Mouse (Mus musculus) spleen, adult 2 months (tissue): Measurements from ENCODE around the gene Olfr684. TPM values are rescaled to one million over a fixed set of nuclear protein-coding genes. Genes with fewer than 3 reads are reported as not detected.

ENCODE experiments used
- DNase-seq, 2 experiments: peaks; one replicate each; pipeline versions ENCODE4 v3.0.0 to v3.0.0-alpha.2; 2012 to 2021; ENCODE audit warnings: low spot score in 2 of 2, low read depth in 1 of 2
- H3K27ac ChIP-seq: fragments of 200-500 bp; 2 replicates; pipeline ENCODE4 v1.5.1; 2012; ENCODE audit warnings: low read length, inconsistent platforms; ENCODE audit not compliant: insufficient read depth
- H3K27me3 ChIP-seq: fragments of 200-500 bp; 2 replicates; pipeline ENCODE4 v1.6.1; 2012; ENCODE audit warnings: mild to moderate bottlenecking, moderate library complexity, low read length, inconsistent platforms; ENCODE audit not compliant: control insufficient read depth, insufficient read depth
- H3K36me3 ChIP-seq: fragments of 200-500 bp; 2 replicates; pipeline ENCODE4 v1.6.1; 2012; ENCODE audit warnings: mild to moderate bottlenecking, low read length, inconsistent platforms; ENCODE audit not compliant: control insufficient read depth, insufficient read depth
- H3K4me1 ChIP-seq: fragments of 200-500 bp; 2 replicates; pipeline ENCODE4 v1.6.1; 2011; ENCODE audit warnings: inconsistent platforms; ENCODE audit not compliant: control insufficient read depth, insufficient read depth, insufficient read length
- H3K4me3 ChIP-seq: fragments of 200-500 bp; 2 replicates; pipeline ENCODE4 v1.5.1; 2011; ENCODE audit warnings: mild to moderate bottlenecking, inconsistent platforms; ENCODE audit not compliant: insufficient read depth, insufficient read length; ENCODE audit errors: extremely low read depth
- CTCF ChIP-seq: fragments of 200-500 bp; IDR thresholded peaks from 2 replicates; pipeline ENCODE4 v1.5.1; 2011; ENCODE audit warnings: mild to moderate bottlenecking, inconsistent platforms; ENCODE audit not compliant: insufficient read depth, insufficient read length, insufficient replicate concordance; ENCODE audit errors: extremely low read depth
- POLR2A ChIP-seq: fragments of 200-500 bp; IDR thresholded peaks from 2 replicates; pipeline ENCODE4 v1.6.1; 2011; ENCODE audit warnings: low read depth, low read length, inconsistent platforms
- WGBS: fragments of 180-500 bp; shearing (Covaris S2); methylation state at CpG from one replicate; pipeline ENCODE4 v1.1.7; 2018; 5-methylcytosine and 5-hydroxymethylcytosine counted together
- polyA plus RNA-seq: library from polyadenylated mRNA; depleted of rRNA; stranded (reverse); fragments of >200 nt; gene quantifications from 2 replicates; pipeline ENCODE4 v1.2.3, GENCODE M21; 2012; rRNA removed

Olfr684 gene
- polyA plus RNA-seq: not detected in 2 replicates

DNA sequence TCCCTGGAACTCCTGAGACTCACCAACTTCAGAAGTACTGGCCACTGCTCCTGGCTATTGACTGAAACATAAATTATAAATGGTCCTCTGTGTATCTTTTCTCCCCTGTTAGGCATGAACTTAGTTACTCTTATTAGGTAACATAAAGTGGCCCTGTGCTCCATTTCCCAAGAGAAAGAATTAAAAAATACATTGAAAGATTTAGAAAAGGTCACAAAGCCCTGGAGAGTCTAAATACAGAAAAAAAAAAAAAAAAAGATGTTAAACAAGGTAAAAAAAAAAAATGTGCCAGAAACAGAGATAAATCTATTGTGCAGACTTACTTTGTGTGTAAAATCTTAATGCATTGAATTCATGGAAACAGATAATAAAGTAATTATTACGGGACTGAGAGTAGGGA lies at the start of gene Olfr684:
Olfr684 (minus strand) TSS at position 101 of the 400 bp plus-strand sequence.
- TF ChIP-seq CTCF (no peak), POLR2A (no peak)
- no peaks in the 10 kb centered on the region for H3K27me3 ChIP-seq
- 60% methylated on average over 1 of the region's 1 CpGs for WGBS
- no peaks in the 10 kb centered on the region for H3K36me3 ChIP-seq
- no peaks in the 10 kb centered on the region for H3K4me1 ChIP-seq
- DNase-seq: no peak
- no peak within 1 kb of the TSS for H3K27ac ChIP-seq
- H3K4me3 ChIP-seq: no peak within 1 kb of the TSS

DNA sequence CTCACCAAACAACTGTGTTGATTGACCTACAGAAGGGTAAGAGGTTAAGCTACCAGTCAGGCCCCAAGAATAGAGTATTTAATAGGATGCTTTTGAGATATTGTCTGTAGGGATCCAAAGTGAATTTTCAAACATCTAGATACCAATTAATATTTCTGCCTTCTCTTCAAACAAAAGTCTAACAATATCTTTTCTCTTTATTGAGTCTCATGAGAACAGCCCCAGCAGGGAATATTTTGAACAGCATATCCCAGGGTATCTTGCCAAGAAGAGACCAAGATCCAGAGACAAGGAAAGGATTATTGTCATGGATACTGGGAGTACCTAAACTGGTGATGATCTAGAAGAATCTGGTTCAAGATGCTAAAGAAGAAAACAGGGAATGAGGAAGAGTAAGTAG lies 43.9 kb upstream of the Olfr684 start, which contains the start of gene Olfr686:
Olfr686 (minus strand) TSS at position 101 of the 400 bp plus-strand sequence.
- Histone ChIP-seq H3K36me3 (no peaks in the 10 kb centered on the region), H3K4me3 (no peak within 1 kb of the TSS), H3K27ac (no peak within 1 kb of the TSS), H3K27me3 (no peaks in the 10 kb centered on the region), H3K4me1 (no peaks in the 10 kb centered on the region)
- TF ChIP-seq CTCF: no peak
- no peak for TF ChIP-seq POLR2A
- no peak for DNase-seq

- Histone ChIP-seq H3K4me1 (no peaks in the 10 kb centered on the region), H3K36me3 (no peaks in the 10 kb centered on the region), H3K27me3 (no peaks in the 10 kb centered on the region), H3K4me3 (no peak within 1 kb of the TSS), H3K27ac (no peak within 1 kb of the TSS)
- no peak for DNase-seq
- TF ChIP-seq POLR2A: no peak
- no peak for TF ChIP-seq CTCF
- WGBS: 87% methylated on average over 1 of the region's 1 CpGs
Measured at GRCm38 (mm10) chr7:105185912-105186311, 22.5 kb upstream of the Olfr684 start, which contains the start of gene Olfr685. Olfr685 (minus strand) TSS chr7:105186012.

- H3K36me3 ChIP-seq: no peaks in the 10 kb centered on the region
- no peaks in the 10 kb centered on the region for H3K27me3 ChIP-seq
- H3K27ac ChIP-seq: no peak overlapping the region
- no peaks in the 10 kb centered on the region for H3K4me1 ChIP-seq
- no peak for DNase-seq
- no peak overlapping the region for H3K4me3 ChIP-seq
- TF ChIP-seq CTCF (no peak), POLR2A (no peak)
- 46% methylated on average over 4 of the region's 4 CpGs for WGBS
Measured at GRCm38 (mm10) chr7:105170773-105171172, 7.3 kb upstream of the Olfr684 start.

GRCm38 (mm10) chr7:105146912-105147311 lies 16.5 kb downstream of the Olfr684 start, which contains the start of gene Olfr683:
Olfr683 (minus strand) TSS chr7:105147012.
- no peak within 1 kb of the TSS for H3K4me3 ChIP-seq
- H3K27ac ChIP-seq: no peak within 1 kb of the TSS
- no peaks in the 10 kb centered on the region for H3K36me3 ChIP-seq
- H3K4me1 ChIP-seq: no peaks in the 10 kb centered on the region
- 56% methylated on average over 1 of the region's 1 CpGs for WGBS
- no peaks in the 10 kb centered on the region for H3K27me3 ChIP-seq
- DNase-seq: no peak
- TF ChIP-seq POLR2A (no peak), CTCF (no peak)

- no peak overlapping the region for H3K27ac ChIP-seq
- no peak overlapping the region for H3K4me3 ChIP-seq
- no peaks in the 10 kb centered on the region for H3K4me1 ChIP-seq
- WGBS: 74% methylated on average over 2 of the region's 2 CpGs
- DNase-seq: no peak
- H3K27me3 ChIP-seq: no peaks in the 10 kb centered on the region
- no peaks in the 10 kb centered on the region for H3K36me3 ChIP-seq
- no peak for TF ChIP-seq POLR2A
- TF ChIP-seq CTCF: no peak
Measured at GRCm38 (mm10) chr7:105141275-105141674, 22.2 kb downstream of the Olfr684 start.

- no peaks in the 10 kb centered on the region for H3K36me3 ChIP-seq
- TF ChIP-seq CTCF (no peak), POLR2A (no peak)
- no peak for DNase-seq
- no peak within 1 kb of the TSS for H3K4me3 ChIP-seq
- H3K27me3 ChIP-seq: no peaks in the 10 kb centered on the region
- no peak within 1 kb of the TSS for H3K27ac ChIP-seq
- H3K4me1 ChIP-seq: no peaks in the 10 kb centered on the region
Measured at GRCm38 (mm10) chr7:105116536-105116935, 46.9 kb downstream of the Olfr684 start, which contains the start of gene Olfr681. Olfr681 (plus strand) TSS chr7:105116836.

Other genes with a start within 250 kb of the Olfr684 start
- not detected in 2 replicates for gene Olfr667, start 242.2 kb downstream of the Olfr684 start, polyA plus RNA-seq
- not detected in 2 replicates for gene Olfr668, start 235.6 kb downstream of the Olfr684 start, polyA plus RNA-seq
- not detected in 2 replicates for gene Olfr669, start 229.4 kb downstream of the Olfr684 start, polyA plus RNA-seq
- not detected in 2 replicates for gene Olfr670, start 201.0 kb downstream of the Olfr684 start, polyA plus RNA-seq
- not detected in 2 replicates for gene Olfr671, start 184.5 kb downstream of the Olfr684 start, polyA plus RNA-seq
- not detected in 2 replicates for gene Olfr672, start 161.6 kb downstream of the Olfr684 start, polyA plus RNA-seq
- gene Olfr675, start 135.2 kb downstream of the Olfr684 start, polyA plus RNA-seq: not detected in 2 replicates
- gene Olfr676, start 131.0 kb downstream of the Olfr684 start, polyA plus RNA-seq: not detected in 2 replicates
- not detected in 2 replicates for gene Olfr677, start 112.3 kb downstream of the Olfr684 start, polyA plus RNA-seq
- gene Olfr678, start 99.2 kb downstream of the Olfr684 start, polyA plus RNA-seq: not detected in 2 replicates
- not detected in 2 replicates for gene Olfr679, start 82.4 kb downstream of the Olfr684 start, polyA plus RNA-seq
- not detected in 2 replicates for gene Olfr680-ps1, start 70.8 kb downstream of the Olfr684 start, polyA plus RNA-seq
- gene Olfr681, start 46.8 kb downstream of the Olfr684 start, polyA plus RNA-seq: not detected in 2 replicates
- not detected in 2 replicates for gene Olfr683, start 16.6 kb downstream of the Olfr684 start, polyA plus RNA-seq
- gene Olfr685, start 22.4 kb upstream of the Olfr684 start, polyA plus RNA-seq: not detected in 2 replicates
- gene Olfr686, start 43.8 kb upstream of the Olfr684 start, polyA plus RNA-seq: not detected in 2 replicates
- gene Olfr688, start 124.4 kb upstream of the Olfr684 start, polyA plus RNA-seq: not detected in 2 replicates
- gene Olfr689, start 147.5 kb upstream of the Olfr684 start, polyA plus RNA-seq: not detected in 2 replicates
- not detected in 2 replicates for gene Olfr690, start 170.5 kb upstream of the Olfr684 start, polyA plus RNA-seq
- gene Olfr691, start 178.6 kb upstream of the Olfr684 start, polyA plus RNA-seq: not detected in 2 replicates
- not detected in 2 replicates for gene Olfr692, start 204.6 kb upstream of the Olfr684 start, polyA plus RNA-seq
- not detected in 2 replicates for gene Gm5901, start 211.4 kb upstream of the Olfr684 start, polyA plus RNA-seq
- gene Fam160a2, start 236.4 kb upstream of the Olfr684 start, polyA plus RNA-seq: 36.2 and 38.6 TPM in 2 replicates
- not detected in 2 replicates for gene Cnga4, start 240.9 kb upstream of the Olfr684 start, polyA plus RNA-seq